Mouse (Mus musculus): Measurements from ENCODE around the gene Gpc3.
"Not testable (repeated sequence)": the region's sequence is repeated elsewhere in the genome, so short reads cannot be mapped to it uniquely, and the experiment has no call there.

The Gpc3 gene

GRCm38 (mm10) chrX:52401188-52401587, 212.6 kb downstream of the Gpc3 start:
- no peak for DNase-seq (ENCODE audit: low spot score)

- no peak for DNase-seq (ENCODE audit: low spot score)
Measured at GRCm38 (mm10) chrX:52375129-52375528, 238.6 kb downstream of the Gpc3 start.

GRCm38 (mm10) chrX:52374209-52374608, 239.5 kb downstream of the Gpc3 start:
- DNase-seq (ENCODE audit: low spot score) = no peak

GRCm38 (mm10) chrX:52372436-52372835, 241.3 kb downstream of the Gpc3 start:
- no peak for DNase-seq (ENCODE audit: low spot score)

- DNase-seq (ENCODE audit: low spot score) = no peak
Measured at GRCm38 (mm10) chrX:52369938-52370758, 243.6 kb downstream of the Gpc3 start.

- no peak for DNase-seq (ENCODE audit: low spot score)
Measured at GRCm38 (mm10) chrX:52369304-52369937, 244.3 kb downstream of the Gpc3 start.

GRCm38 (mm10) chrX:52366826-52367225, 246.9 kb downstream of the Gpc3 start:
- no peak for DNase-seq (ENCODE audit: low spot score)

- DNase-seq (ENCODE audit: low spot score) = no peak
Measured at GRCm38 (mm10) chrX:52365790-52366189, 248.0 kb downstream of the Gpc3 start.

GRCm38 (mm10) chrX:52362241-52363011, 251.3 kb downstream of the Gpc3 start:
- no peak for DNase-seq (ENCODE audit: low spot score)

- no peak for DNase-seq (ENCODE audit: low spot score)
Measured at GRCm38 (mm10) chrX:52352981-52353380, 260.8 kb downstream of the Gpc3 start.

- DNase-seq (ENCODE audit: low spot score) = not testable (repeated sequence)
Measured at GRCm38 (mm10) chrX:52350631-52351030, 263.1 kb downstream of the Gpc3 start.

- no peak for DNase-seq (ENCODE audit: low spot score)
Measured at GRCm38 (mm10) chrX:52348773-52349172, 265.0 kb downstream of the Gpc3 start.

- no peak for DNase-seq (ENCODE audit: low spot score)
Measured at GRCm38 (mm10) chrX:52344018-52344417, 269.7 kb downstream of the Gpc3 start.

GRCm38 (mm10) chrX:52340251-52340650, 273.5 kb downstream of the Gpc3 start:
- DNase-seq (ENCODE audit: low spot score) = no peak

- DNase-seq (ENCODE audit: low spot score) = no peak
Measured at GRCm38 (mm10) chrX:52321791-52322190, 292.0 kb downstream of the Gpc3 start.

GRCm38 (mm10) chrX:52320653-52321052, 293.1 kb downstream of the Gpc3 start:
- no peak for DNase-seq (ENCODE audit: low spot score)

- DNase-seq (ENCODE audit: low spot score) = no peak
Measured at GRCm38 (mm10) chrX:52310976-52311375, 302.8 kb downstream of the Gpc3 start.

GRCm38 (mm10) chrX:52305226-52305625, 308.5 kb downstream of the Gpc3 start:
- DNase-seq (ENCODE audit: low spot score) = no peak

- DNase-seq (ENCODE audit: low spot score) = no peak
Measured at GRCm38 (mm10) chrX:52288792-52289191, 325.0 kb downstream of the Gpc3 start.

GRCm38 (mm10) chrX:52287944-52288343, 325.8 kb downstream of the Gpc3 start:
- DNase-seq (ENCODE audit: low spot score) = peak; percentile 45

GRCm38 (mm10) chrX:52282070-52282469, 331.7 kb downstream of the Gpc3 start:
- DNase-seq (ENCODE audit: low spot score) = no peak

- DNase-seq (ENCODE audit: low spot score) = no peak
Measured at GRCm38 (mm10) chrX:52281103-52281900, 332.4 kb downstream of the Gpc3 start.

All from ovary, postnatal 36 days (tissue).